Mouse (Mus musculus) megakaryocyte, embryonic 14.5 days (primary cell): ENCODE results near the gene Nr6a1.

Experiments used
- FLI1 ChIP-seq: IDR thresholded peaks from 2 replicates; pipeline ENCODE4 v1.6.1; 2012; ENCODE audit warnings: low read length, inconsistent platforms, mixed read lengths
- GATA1 ChIP-seq: IDR thresholded peaks from 3 replicates; pipeline ENCODE4 v1.6.1; 2012; ENCODE audit warnings: mixed read lengths, low read length, inconsistent platforms, borderline replicate concordance

GRCm38 (mm10) chr2:38711421-38711861, 216.0 kb downstream of the Nr6a1 start:
- no peak for TF ChIP-seq FLI1
- TF ChIP-seq GATA1: no peak
